ENCODE assay signal across 7 mouse cellular contexts in genomic region chr13:108498247-108498743, GRCm38 (mm10). TPM values are rescaled to one million over a fixed set of nuclear protein-coding genes. Genes with fewer than 3 reads are reported as not detected.
DNase-seq lines count a peak whose midpoint lies in the region; ATAC-seq lines count a peak whose summit lies in the region.

No protein-coding gene starts in this region.

- no peak overlapping the region for H3K4me3 ChIP-seq in hindbrain, embryonic 15.5 days
- H3K4me3 ChIP-seq in limb, embryonic 11.5 days (ENCODE audit: low read depth, low read length), result no peak overlapping the region

- 72% methylated on average over 9 of the region's 9 CpGs for WGBS in hindbrain, embryonic 15.5 days
- WGBS in limb, embryonic 11.5 days, result 42% methylated on average over 9 of the region's 9 CpGs

- H3K27ac ChIP-seq in hindbrain, embryonic 15.5 days (replicated peaks), result no peak overlapping the region
- H3K27ac ChIP-seq in limb, embryonic 11.5 days (replicated peaks; ENCODE audit: low read depth, low read length), result no peak overlapping the region

- ATAC-seq in hindbrain, embryonic 15.5 days (ENCODE audit: low FRiP score, low read depth), result 0 out of 2 replicates have a peak, but pooled peaks have one; percentile 48
- peak; percentile 38; the same call in 1 of the 2 replicates for ATAC-seq in limb, embryonic 11.5 days (ENCODE audit: insufficient number of reproducible peaks, low FRiP score, low TSS enrichment, low read depth)

- no peak overlapping the region for H3K9ac ChIP-seq in hindbrain, embryonic 15.5 days
- no peak overlapping the region for H3K9ac ChIP-seq in limb, embryonic 11.5 days (ENCODE audit: low read length)

- H3K36me3 ChIP-seq in hindbrain, embryonic 15.5 days, result no peaks in the 10 kb centered on the region
- H3K36me3 ChIP-seq in limb, embryonic 11.5 days (ENCODE audit: control insufficient read depth, insufficient read depth, low read length), result no peaks in the 10 kb centered on the region

- H3K4me2 ChIP-seq in hindbrain, embryonic 15.5 days, result peak overlapping the region; percentile 27
- H3K4me2 ChIP-seq in limb, embryonic 11.5 days (ENCODE audit: low read depth, severe bottlenecking), result no peak overlapping the region

- H3K4me1 ChIP-seq in hindbrain, embryonic 15.5 days (replicated peaks), result 0 out of 2 replicates have a peak, but pooled peaks cover 3% of the 10 kb centered on the region
- 0 out of 2 replicates have a peak, but pooled peaks cover 3% of the 10 kb centered on the region for H3K4me1 ChIP-seq in limb, embryonic 11.5 days (ENCODE audit: control insufficient read depth, insufficient read depth, low read length)

- no peaks in the 10 kb centered on the region for H3K27me3 ChIP-seq in hindbrain, embryonic 15.5 days
- no peaks in the 10 kb centered on the region for H3K27me3 ChIP-seq in limb, embryonic 11.5 days (ENCODE audit: control insufficient read depth, insufficient read depth, low read length)

- no peaks in the 10 kb centered on the region for H3K9me3 ChIP-seq in hindbrain, embryonic 15.5 days
- H3K9me3 ChIP-seq in limb, embryonic 11.5 days (ENCODE audit: control insufficient read depth, low read length), result no peaks in the 10 kb centered on the region

- peak; percentile 8 for DNase-seq in ovary, postnatal 36 days (ENCODE audit: low spot score)
- DNase-seq in ovary, postnatal 14 days (ENCODE audit: low spot score), result no peak
- peak; percentile 33 for DNase-seq in limb, embryonic 11.5 days (ENCODE audit: low spot score)
- DNase-seq in urinary bladder, postnatal 25 days (ENCODE audit: low spot score), result peak; percentile 6
- no peak for DNase-seq in spleen, postnatal 14 days (ENCODE audit: low spot score in 2 of 2)
- DNase-seq in adrenal gland, adult 18-20 months (ENCODE audit: low spot score in 2 of 2), result no peak

RNA-seq across cellular contexts. Expression of gene Pde4d, which starts 48.5 kb away (rescaled TPM):
- polyA plus RNA-seq in hindbrain, embryonic 15.5 days (2015; fragmentation: Nextera tagmentation; extraction: Ambion mirVana), result 19.4 and 20.1 TPM in 2 replicates
- polyA plus RNA-seq in limb, embryonic 11.5 days (2014; fragmentation: Nextera tagmentation; extraction: Ambion mirVana), result 13.3 and 17.1 TPM in 2 replicates
- total RNA-seq in adrenal gland, adult 18-20 months (2021), result 10 to 100 TPM; 48.5 to 81.6 TPM

Comparison
In these comparisons a context has a peak if more than half of its experiments do, and no peak if none do; other contexts are left out.
1. DNase-seq: peak in ovary, postnatal 36 days (single experiment), limb, embryonic 11.5 days (single experiment) and urinary bladder, postnatal 25 days (single experiment); none in ovary, postnatal 14 days (single experiment), spleen, postnatal 14 days (0 of 2) and adrenal gland, adult 18-20 months (0 of 2).